Mouse (Mus musculus) embryonic facial prominence, embryonic 11.5 days (tissue): ENCODE results near the gene Slc17a5. TPM values are rescaled to one million over a fixed set of nuclear protein-coding genes. Genes with fewer than 3 reads are reported as not detected.
A peak's percentile ranks its signal among the peaks of the same experiment; 100 is the strongest.

Source experiments
- ATAC-seq: fragments of 200-750 bp; cut with Nextera tagmentation; replicated peaks from 2 replicates; pipeline ENCODE4 v1.8.0; 2017; ENCODE audit warnings: low read depth; ENCODE audit not compliant: insufficient number of reproducible peaks, low FRiP score, low TSS enrichment
- DNase-seq: peaks from one replicate; pipeline ENCODE4 v3.0.0-alpha.2; 2015; ENCODE audit warnings: low spot score
- H3K27ac ChIP-seq: fragments of 300-500 bp; sonication (generic); replicated peaks from 2 replicates; pipeline ENCODE4 v1.5.1; 2014; ENCODE audit warnings: mild to moderate bottlenecking, low read depth, low read length, control low read depth
- H3K27me3 ChIP-seq: fragments of 300-500 bp; sonication (generic); 2 replicates; pipeline ENCODE4 v1.6.1; 2014; ENCODE audit warnings: mild to moderate bottlenecking, low read length, moderate library complexity, mixed read lengths; ENCODE audit not compliant: control insufficient read depth, insufficient read depth
- H3K36me3 ChIP-seq: fragments of 300-500 bp; sonication (generic); replicated peaks from 2 replicates; pipeline ENCODE4 v1.6.1; 2014; ENCODE audit warnings: low read depth, mild to moderate bottlenecking, low read length, moderate library complexity, mixed read lengths; ENCODE audit not compliant: control insufficient read depth, insufficient read depth
- H3K4me1 ChIP-seq: fragments of 300-500 bp; sonication (generic); 2 replicates; pipeline ENCODE4 v1.6.1; 2014; ENCODE audit warnings: low read length, mixed read lengths; ENCODE audit not compliant: control insufficient read depth, insufficient read depth
- H3K4me2 ChIP-seq: fragments of 300-500 bp; sonication (generic); 2 replicates; pipeline ENCODE4 v1.6.1; 2014; ENCODE audit warnings: low read depth, mild to moderate bottlenecking, control low read depth, low read length, moderate library complexity
- H3K4me3 ChIP-seq: fragments of 300-500 bp; sonication (generic); 2 replicates; pipeline ENCODE4 v1.5.1; 2014; ENCODE audit warnings: low read depth, low read length, control low read depth
- H3K9ac ChIP-seq: fragments of 300-500 bp; sonication (generic); replicated peaks from 2 replicates; pipeline ENCODE4 v1.6.1; 2014; ENCODE audit warnings: mild to moderate bottlenecking, control low read depth, low read length
- H3K9me3 ChIP-seq: fragments of 300-500 bp; sonication (generic); replicated peaks from 2 replicates; pipeline ENCODE4 v1.6.1; 2016; ENCODE audit warnings: mild to moderate bottlenecking, low read length, inconsistent platforms, mixed read lengths; ENCODE audit not compliant: control insufficient read depth
- WGBS: fragments of 180-500 bp; shearing (Covaris S2); extraction: QIAGEN DNeasy Blood & Tissue Kit; methylation state at CpG from one replicate; pipeline ENCODE4 v1.1.7; 2014; 5-methylcytosine and 5-hydroxymethylcytosine counted together
- polyA plus RNA-seq: library from polyadenylated mRNA; unstranded; fragments of >200 nt; fragmentation: Nextera tagmentation; extraction: Ambion mirVana; gene quantifications from 2 replicates; pipeline ENCODE4 v1.2.1, GENCODE M21; 2014

Gene Slc17a5
- polyA plus RNA-seq, 1 experiment from 2014 or later, result 11.8 TPM

DNA sequence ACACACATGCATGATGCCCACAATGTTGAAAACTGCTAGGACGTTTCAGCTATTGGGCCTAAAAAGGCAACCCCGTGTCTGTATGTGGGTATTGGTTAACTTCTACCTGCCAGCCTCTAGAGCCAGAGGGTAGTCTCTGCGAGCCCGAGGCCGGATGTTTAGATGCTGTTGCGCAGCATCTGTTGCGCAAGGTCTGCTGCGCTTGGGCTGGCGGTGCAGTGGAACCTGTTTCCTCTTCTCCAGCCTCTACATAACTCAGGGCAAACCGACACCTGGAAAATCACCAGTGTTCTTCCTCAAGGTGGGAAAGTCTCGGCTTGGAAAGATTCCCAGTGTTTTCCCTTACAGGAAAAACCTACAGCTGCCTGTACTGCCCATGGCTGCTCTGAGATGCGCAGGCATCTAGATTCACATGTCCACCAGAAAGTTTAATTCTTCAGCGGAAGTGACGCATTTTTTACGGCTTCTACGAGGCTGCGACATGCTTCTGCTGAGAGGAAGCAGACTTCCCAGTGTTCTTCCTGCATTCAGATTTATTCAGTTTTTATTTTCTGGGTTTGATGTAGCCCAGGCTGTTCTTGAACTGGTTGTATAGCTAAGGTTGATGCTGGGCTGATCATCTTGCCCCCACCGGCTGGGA lies 54.4 kb downstream of the Slc17a5 start:
- no peak overlapping the region for H3K9ac ChIP-seq
- H3K27ac ChIP-seq, result no peak overlapping the region
- H3K4me3 ChIP-seq, result no peak overlapping the region
- no peaks in the 10 kb centered on the region for H3K36me3 ChIP-seq
- no peak for ATAC-seq
- no peak for DNase-seq
- 84% methylated on average over 18 of the region's 18 CpGs for WGBS
- H3K4me2 ChIP-seq, result no peak overlapping the region
- no peaks in the 10 kb centered on the region for H3K4me1 ChIP-seq
- H3K9me3 ChIP-seq, result no peaks in the 10 kb centered on the region
- H3K27me3 ChIP-seq, result no peaks in the 10 kb centered on the region

GRCm38 (mm10) chr9:78532341-78532819 lies 55.5 kb downstream of the Slc17a5 start:
- ATAC-seq (no peak), DNase-seq (no peak)
- Histone ChIP-seq H3K36me3 (no peaks in the 10 kb centered on the region), H3K9me3 (no peaks in the 10 kb centered on the region), H3K27me3 (no peaks in the 10 kb centered on the region), H3K27ac (no peak overlapping the region), H3K4me2 (no peak overlapping the region), H3K4me3 (no peak overlapping the region), H3K9ac (no peak overlapping the region), H3K4me1 (no peaks in the 10 kb centered on the region)
- WGBS, result 44% methylated on average over 9 of the region's 9 CpGs

GRCm38 (mm10) chr9:78531816-78532215 lies 56.0 kb downstream of the Slc17a5 start:
- DNase-seq (no peak), ATAC-seq (no peak)
- 53% methylated on average over 5 of the region's 5 CpGs for WGBS

DNA sequence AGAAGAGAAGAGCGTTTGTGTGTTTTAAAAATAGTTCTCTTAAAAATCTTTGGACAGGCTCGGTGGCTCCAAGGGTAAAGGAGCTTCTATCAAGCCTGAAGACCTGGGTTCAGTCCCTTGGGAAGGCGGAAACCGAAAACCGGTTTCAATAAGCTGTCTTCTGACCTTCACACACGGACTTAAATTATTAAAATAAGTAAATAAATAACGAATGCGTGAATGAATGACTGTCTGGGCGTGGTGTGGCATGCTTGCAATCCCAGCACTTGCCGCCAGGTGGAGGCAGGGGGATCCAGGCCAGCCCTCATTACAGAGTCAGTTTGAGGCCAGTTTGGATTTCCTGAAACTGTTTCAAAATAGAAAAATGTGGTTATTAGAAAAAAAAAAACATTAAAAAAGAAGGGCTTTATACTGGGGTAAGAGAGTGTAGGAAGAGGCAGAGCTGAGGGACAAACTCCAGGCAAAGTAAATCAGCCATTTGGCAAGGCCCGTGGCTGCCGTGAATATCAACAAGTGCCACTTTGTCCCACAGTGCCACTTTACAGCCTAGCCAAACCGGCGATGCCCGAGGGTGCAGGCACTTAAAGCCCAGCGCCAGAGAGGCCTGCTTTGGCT lies 60.0 kb downstream of the Slc17a5 start:
- H3K9ac ChIP-seq, result peak overlapping the region; percentile 48
- H3K4me2 ChIP-seq, result peak overlapping the region; percentile 57
- ATAC-seq (peak; percentile 36; the same call in 1 of the 2 replicates), DNase-seq (peak; percentile 81)
- no peaks in the 10 kb centered on the region for H3K9me3 ChIP-seq
- peak overlapping the region; percentile 30; the same call in 1 of the 2 replicates for H3K27ac ChIP-seq
- peak overlapping the region; percentile 31 for H3K4me3 ChIP-seq
- 5% methylated on average over 16 of the region's 16 CpGs for WGBS
- H3K27me3 ChIP-seq, result no peaks in the 10 kb centered on the region
- H3K36me3 ChIP-seq, result no peaks in the 10 kb centered on the region
- H3K4me1 ChIP-seq, result no peaks in the 10 kb centered on the region

More at GRCm38 (mm10) chr9:78531816-78532215, 56.0 kb downstream of the Slc17a5 start:
- H3K4me1 ChIP-seq, result no peaks in the 10 kb centered on the region
- no peak overlapping the region for H3K9ac ChIP-seq
- H3K4me3 ChIP-seq, result no peak overlapping the region
- no peaks in the 10 kb centered on the region for H3K36me3 ChIP-seq
- no peak overlapping the region for H3K27ac ChIP-seq
- H3K4me2 ChIP-seq, result no peak overlapping the region
- no peaks in the 10 kb centered on the region for H3K27me3 ChIP-seq
- no peaks in the 10 kb centered on the region for H3K9me3 ChIP-seq

- DNase-seq (peak; percentile 89), ATAC-seq (peak; percentile 39; the same call in 1 of the 2 replicates)
- H3K27ac ChIP-seq, result peak overlapping the region; percentile 30; the same call in 1 of the 2 replicates
- no peaks in the 10 kb centered on the region for H3K27me3 ChIP-seq
- H3K9ac ChIP-seq, result peak overlapping the region; percentile 48
- H3K36me3 ChIP-seq, result no peaks in the 10 kb centered on the region
- under 1% methylated on average over 24 of the region's 24 CpGs for WGBS
- peak overlapping the region; percentile 31 for H3K4me3 ChIP-seq
- H3K9me3 ChIP-seq, result no peaks in the 10 kb centered on the region
- H3K4me2 ChIP-seq, result peak overlapping the region; percentile 57
- no peaks in the 10 kb centered on the region for H3K4me1 ChIP-seq
These were observed 60.5 kb downstream of the Slc17a5 start for GRCm38 (mm10) chr9:78527301-78527761.

GRCm38 (mm10) chr9:78526206-78526605 lies 61.6 kb downstream of the Slc17a5 start:
- Histone ChIP-seq H3K4me1 (no peaks in the 10 kb centered on the region), H3K27ac (no peak overlapping the region), H3K36me3 (no peaks in the 10 kb centered on the region), H3K4me3 (no peak overlapping the region), H3K4me2 (no peak overlapping the region), H3K27me3 (no peaks in the 10 kb centered on the region), H3K9me3 (no peaks in the 10 kb centered on the region), H3K9ac (no peak overlapping the region)
- 78% methylated on average over 2 of the region's 2 CpGs for WGBS
- ATAC-seq (no peak), DNase-seq (no peak)

- no peak overlapping the region for H3K9ac ChIP-seq
- no peaks in the 10 kb centered on the region for H3K9me3 ChIP-seq
- DNase-seq (no peak), ATAC-seq (no peak)
- H3K27me3 ChIP-seq, result no peaks in the 10 kb centered on the region
- H3K4me2 ChIP-seq, result no peak overlapping the region
- no peaks in the 10 kb centered on the region for H3K4me1 ChIP-seq
- no peak overlapping the region for H3K4me3 ChIP-seq
- 94% methylated on average over 17 of the region's 17 CpGs for WGBS
- H3K36me3 ChIP-seq, result no peaks in the 10 kb centered on the region
- no peak overlapping the region for H3K27ac ChIP-seq
These were observed 62.2 kb downstream of the Slc17a5 start for GRCm38 (mm10) chr9:78525451-78526135.
